Mouse (Mus musculus) MEL (cell line): ENCODE measurements around the gene Rps6ka3. TPM values are rescaled to one million over a fixed set of nuclear protein-coding genes. Genes with fewer than 3 reads are reported as not detected.

Experiments
- DNase-seq: peaks from one replicate; pipeline ENCODE4 v3.0.0; 2011; ENCODE audit warnings: low read depth, low spot score
- H3K27ac ChIP-seq: 2 replicates; pipeline ENCODE4 v1.5.1; 2012; ENCODE audit warnings: low read depth, mild to moderate bottlenecking, control low read depth, low read length, moderate library complexity; ENCODE audit not compliant: control insufficient read depth
- H3K27me3 ChIP-seq, 2 experiments: fragments of 150-350 bp in 1 of 2; sonication (generic) in 1 of 2; 2 replicates each; pipeline ENCODE4 v1.6.1; 2012; ENCODE audit warnings: low read length in 2 of 2, mild to moderate bottlenecking in 2 of 2, improper control_type of control experiment in 1 of 2, moderate library complexity in 1 of 2; ENCODE audit not compliant: insufficient read depth in 2 of 2, control insufficient read depth in 1 of 2
- H3K36me3 ChIP-seq, 2 experiments: 2 replicates each; pipeline ENCODE4 v1.6.1; 2012 to 2014; ENCODE audit warnings: low read length in 2 of 2, improper control_type of control experiment in 1 of 2, inconsistent platforms in 1 of 2, mild to moderate bottlenecking in 1 of 2; ENCODE audit not compliant: insufficient read depth in 2 of 2, control insufficient read depth in 1 of 2
- H3K4me1 ChIP-seq, 2 experiments: fragments of 150-350 bp in 1 of 2; sonication (generic) in 1 of 2; 2 replicates each; pipeline ENCODE4 v1.6.1; 2012; ENCODE audit warnings: low read length in 2 of 2, improper control_type of control experiment in 1 of 2, mild to moderate bottlenecking in 1 of 2; ENCODE audit not compliant: insufficient read depth in 2 of 2, control insufficient read depth in 1 of 2
- H3K4me3 ChIP-seq, 2 experiments: fragments of 150-350 bp in 1 of 2; sonication (generic) in 1 of 2; 2 replicates each; pipeline ENCODE4 v1.5.1; 2012; ENCODE audit warnings: low read depth in 2 of 2, low read length in 2 of 2, mild to moderate bottlenecking in 2 of 2, moderate library complexity in 2 of 2, control low read depth in 1 of 2, improper control_type of control experiment in 1 of 2; ENCODE audit not compliant: control insufficient read depth in 1 of 2, insufficient read depth in 1 of 2
- H3K79me2 ChIP-seq: 2 replicates; pipeline ENCODE4 v1.6.1; 2012; ENCODE audit warnings: mild to moderate bottlenecking, low read length, moderate library complexity; ENCODE audit not compliant: control insufficient read depth, poor library complexity, insufficient read depth
- H3K9ac ChIP-seq: 2 replicates; pipeline ENCODE4 v1.6.1; 2012; ENCODE audit warnings: low read depth, mild to moderate bottlenecking, control low read depth, low read length, moderate library complexity; ENCODE audit not compliant: control insufficient read depth, poor library complexity, severe bottlenecking
- H3K9me3 ChIP-seq: fragments of 150-350 bp; sonication (generic); replicated peaks from 2 replicates; pipeline ENCODE4 v1.6.1; 2012; ENCODE audit warnings: mild to moderate bottlenecking, low read length, improper control_type of control experiment, moderate library complexity; ENCODE audit not compliant: insufficient read depth
- CHD1 ChIP-seq: IDR thresholded peaks from 2 replicates; pipeline ENCODE4 v1.6.1; 2012; ENCODE audit warnings: low read depth, mild to moderate bottlenecking, inconsistent platforms, low read length, improper control_type of control experiment
- CTCF ChIP-seq, 3 experiments: IDR thresholded peaks in 2 of 3; conservative IDR thresholded peaks in 1 of 3; 2 replicates each; pipeline ENCODE4 v1.5.1; 2011 to 2012; ENCODE audit warnings: low read length in 3 of 3, low read depth in 2 of 3, mild to moderate bottlenecking in 2 of 3, improper control_type of control experiment in 1 of 3, inconsistent platforms in 1 of 3, mixed read lengths in 1 of 3, moderate library complexity in 1 of 3; ENCODE audit not compliant: control insufficient read depth in 1 of 3, insufficient read depth in 1 of 3, poor library complexity in 1 of 3, severe bottlenecking in 1 of 3
- ELF1 ChIP-seq: IDR thresholded peaks from 2 replicates; pipeline ENCODE4 v1.6.1; 2014; ENCODE audit warnings: low read depth, mild to moderate bottlenecking, inconsistent platforms, low read length, improper control_type of control experiment, moderate library complexity
- EP300 ChIP-seq, 2 experiments: IDR thresholded peaks; 2 replicates each; pipeline ENCODE4 v1.6.1; 2011; ENCODE audit warnings: improper control_type of control experiment in 2 of 2, low read length in 2 of 2, low read depth in 1 of 2, mild to moderate bottlenecking in 1 of 2
- ETS1 ChIP-seq: IDR thresholded peaks from 2 replicates; pipeline ENCODE4 v1.6.1; 2012; ENCODE audit warnings: low read depth, mild to moderate bottlenecking, inconsistent platforms, low read length, improper control_type of control experiment, moderate library complexity
- HCFC1 ChIP-seq: IDR thresholded peaks from 2 replicates; pipeline ENCODE4 v1.6.1; 2012; ENCODE audit warnings: low read depth, mild to moderate bottlenecking, inconsistent platforms, low read length, improper control_type of control experiment, moderate library complexity
- KAT2A ChIP-seq: conservative IDR thresholded peaks from 2 replicates; pipeline ENCODE4 v1.6.1; 2012; ENCODE audit warnings: low read depth, low read length, improper control_type of control experiment, inconsistent platforms
- MAX ChIP-seq: IDR thresholded peaks from 2 replicates; pipeline ENCODE4 v1.6.1; 2011; ENCODE audit warnings: low read length, improper control_type of control experiment
- MAZ ChIP-seq: IDR thresholded peaks from 2 replicates; pipeline ENCODE4 v1.6.1; 2012; ENCODE audit warnings: low read depth, mild to moderate bottlenecking, inconsistent platforms, low read length, improper control_type of control experiment
- MEF2A ChIP-seq: IDR thresholded peaks from 2 replicates; pipeline ENCODE4 v1.6.1; 2014; ENCODE audit warnings: low read depth, mild to moderate bottlenecking, inconsistent platforms, low read length, improper control_type of control experiment; ENCODE audit not compliant: poor library complexity, insufficient replicate concordance, severe bottlenecking; ENCODE audit errors: extremely low read depth
- MXI1 ChIP-seq: IDR thresholded peaks from 2 replicates; pipeline ENCODE4 v1.6.1; 2011; ENCODE audit warnings: mild to moderate bottlenecking, low read depth, low read length, improper control_type of control experiment
- NELFE ChIP-seq: IDR thresholded peaks from 2 replicates; pipeline ENCODE4 v1.6.1; 2011; ENCODE audit warnings: low read depth, low read length, improper control_type of control experiment
- NRF1 ChIP-seq: IDR thresholded peaks from 2 replicates; pipeline ENCODE4 v1.6.1; 2014; ENCODE audit warnings: low read depth, mild to moderate bottlenecking, inconsistent platforms, low read length, improper control_type of control experiment, moderate library complexity; ENCODE audit not compliant: poor library complexity, insufficient read depth, severe bottlenecking
- POLR2AphosphoS5 ChIP-seq: IDR thresholded peaks from 2 replicates; pipeline ENCODE4 v1.6.1; 2012; ENCODE audit warnings: low read depth, borderline replicate concordance, mild to moderate bottlenecking, inconsistent platforms, low read length, moderate library complexity, mixed read lengths
- SIN3A ChIP-seq: IDR thresholded peaks from 2 replicates; pipeline ENCODE4 v1.6.1; 2012; ENCODE audit warnings: low read length, improper control_type of control experiment, inconsistent platforms
- TAL1 ChIP-seq: IDR thresholded peaks from 2 replicates; pipeline ENCODE4 v1.6.1; 2012; ENCODE audit warnings: mild to moderate bottlenecking, inconsistent platforms, low read length, moderate library complexity, mixed read lengths
- UBTF ChIP-seq: IDR thresholded peaks from 2 replicates; pipeline ENCODE4 v1.6.1; 2012; ENCODE audit warnings: low read depth, mild to moderate bottlenecking, inconsistent platforms, low read length, improper control_type of control experiment, moderate library complexity, borderline replicate concordance; ENCODE audit not compliant: insufficient read depth
- USF1 ChIP-seq: IDR thresholded peaks from 2 replicates; pipeline ENCODE4 v1.6.1; 2014; ENCODE audit warnings: low read depth, mild to moderate bottlenecking, inconsistent platforms, low read length, improper control_type of control experiment, moderate library complexity
- USF2 ChIP-seq, 2 experiments: IDR thresholded peaks; 2 replicates each; pipeline ENCODE4 v1.6.1; 2011 to 2012; ENCODE audit warnings: improper control_type of control experiment in 2 of 2, low read length in 2 of 2, borderline replicate concordance in 1 of 2, inconsistent platforms in 1 of 2, low read depth in 1 of 2, mild to moderate bottlenecking in 1 of 2; ENCODE audit not compliant: insufficient read depth in 1 of 2
- ZMIZ1 ChIP-seq: IDR thresholded peaks from 2 replicates; pipeline ENCODE4 v1.6.1; 2012; ENCODE audit warnings: low read depth, mild to moderate bottlenecking, inconsistent platforms, low read length, improper control_type of control experiment, moderate library complexity
- polyA plus RNA-seq, 2 experiments: library from polyadenylated mRNA; stranded (reverse) in 1 of 2; unstranded in 1 of 2; fragments of >175 nt in 1 of 2; fragments of >200 nt in 1 of 2; gene quantifications; 2 replicates each; pipeline versions ENCODE4 v1.2.1 to v1.2.4; 2012; ENCODE audit warnings: low replicate concordance in 2 of 2, low read depth in 1 of 2; ENCODE audit not compliant: insufficient read length in 2 of 2, insufficient read depth in 1 of 2, missing spikeins in 1 of 2
- total RNA-seq: library from RNA; depleted of rRNA; stranded (reverse); fragments of 300-350 nt; gene quantifications from 2 replicates; pipeline ENCODE4 v1.2.3, GENCODE M21; 2012

Gene Rps6ka3
- total and polyA plus RNA-seq, 3 experiments: 10.9 to 32.7 TPM; not detected in 1

- TF ChIP-seq USF2 (IDR thresholded peaks at IDR 0.05; ENCODE audit: borderline replicate concordance in 1 of 2, insufficient read depth in 1 of 2, low read depth in 1 of 2, low read length in 2 of 2) (no peak), NELFE (peak; percentile 91), NRF1 (peak; percentile 59), CHD1 (no peak), POLR2AphosphoS5 (no peak), KAT2A (no peak), MAX (peak; percentile 40; the same call in 1 of the 2 replicates), MXI1 (peak; percentile 81)
These were observed 162.0 kb downstream of the Rps6ka3 start, which contains the start of gene Eif1ax (continued) for GRCm38 (mm10) chrX:159371831-159372752.

- Histone ChIP-seq H3K27me3 (no peaks in the 10 kb centered on the region), H3K9me3 (no peaks in the 10 kb centered on the region), H3K4me1 (peaks cover 17 to 20% of the 10 kb centered on the region in 2 experiments), H3K36me3 (peaks cover 19 to 24% of the 10 kb centered on the region in 2 experiments), H3K9ac (peak overlapping the region; percentile 94), H3K27ac (peak overlapping the region; percentile 67), H3K79me2 (peaks cover 38% of the 10 kb centered on the region), H3K4me3 (peak overlapping the region; percentile 90 to 91)
- TF ChIP-seq HCFC1 (no peak), TAL1 (no peak), MXI1 (peak; percentile 20; the same call in 1 of the 2 replicates), MEF2A (no peak), ETS1 (no peak), CHD1 (peak; percentile 93), NELFE (no peak), SIN3A (peak; percentile 59), CTCF (IDR thresholded peaks at IDR 0.05 in 2 of 3, conservative IDR thresholded peaks at IDR 0.05 in 1 of 3; ENCODE audit: control insufficient read depth in 1 of 3, insufficient read depth in 1 of 3, low read depth in 2 of 3, low read length in 3 of 3, poor library complexity in 1 of 3, severe bottlenecking in 1 of 3) (no peak), MAZ (no peak), ELF1 (0 out of 2 replicates have a peak, but pooled peaks have one; percentile 10), EP300 (IDR thresholded peaks at IDR 0.05; ENCODE audit: low read depth in 1 of 2, low read length in 2 of 2) (no peak), NRF1 (no peak), USF2 (IDR thresholded peaks at IDR 0.05; ENCODE audit: borderline replicate concordance in 1 of 2, insufficient read depth in 1 of 2, low read depth in 1 of 2, low read length in 2 of 2) (no peak), USF1 (no peak), UBTF (no peak), MAX (peak; percentile 36; the same call in 1 of the 2 replicates), ZMIZ1 (no peak)
- DNase-seq: no peak
These were observed 162.6 kb downstream of the Rps6ka3 start for GRCm38 (mm10) chrX:159372753-159373144.
